ENCODE assay signal across 9 mouse cellular contexts in the genomic region with DNA sequence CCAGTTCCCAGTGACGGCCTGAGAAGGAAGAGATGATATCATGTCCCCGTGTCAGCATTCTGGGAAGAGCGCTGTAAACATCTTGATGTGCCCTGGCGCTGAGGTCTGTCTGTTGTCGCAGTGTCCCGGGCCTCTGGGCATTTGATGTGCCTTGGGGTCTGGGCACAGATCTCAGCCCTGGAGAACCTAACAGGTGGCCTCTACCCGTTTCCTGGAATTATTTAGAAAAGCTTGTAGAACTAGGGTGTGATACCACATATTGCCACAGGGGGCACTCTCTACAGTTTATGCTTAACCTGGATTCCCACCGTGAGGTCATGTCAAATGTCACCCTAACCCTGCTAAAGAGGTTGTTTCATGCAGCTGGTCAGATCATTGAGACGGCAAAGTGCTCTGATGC. TPM values are rescaled to one million over a fixed set of nuclear protein-coding genes. Genes with fewer than 3 reads are reported as not detected.
DNase-seq lines count a peak whose midpoint lies in the region; ATAC-seq and TF ChIP-seq lines count a peak whose summit lies in the region.
"Had no signal": no experiment of that assay in that cellular context is flagged by ENCODE, and none has a peak within 500 bp of the region (broad histone marks: within the 10 kb centered on the region; RNA-seq: fewer than 3 reads in every experiment).

No protein-coding gene starts in this region.

- peaks cover 3% of the 10 kb centered on the region; the same call in 1 of the 2 replicates for H3K4me1 ChIP-seq in hindbrain, postnatal 0 days (ENCODE audit: insufficient read depth, low read length)
- peaks cover 23% of the 10 kb centered on the region for H3K4me1 ChIP-seq in intestine, embryonic 15.5 days (replicated peaks)

- peak; percentile 77 for TF ChIP-seq CTCF in hindbrain, postnatal 0 days (IDR thresholded peaks at IDR 0.05; ENCODE audit: low read depth)

- no peaks in the 10 kb centered on the region for H3K27me3 ChIP-seq in hindbrain, postnatal 0 days (ENCODE audit: insufficient read depth, low read length)
- no peaks in the 10 kb centered on the region for H3K27me3 ChIP-seq in intestine, embryonic 15.5 days (replicated peaks)

- no peak overlapping the region for H3K27ac ChIP-seq in hindbrain, postnatal 0 days
- no peak overlapping the region for H3K27ac ChIP-seq in intestine, embryonic 15.5 days

- DNase-seq in cerebellum, postnatal 14 days: peak; percentile 24 to 74
- no peak for DNase-seq in cerebellum, adult 11-12 months
- peak; percentile 15 for DNase-seq in ovary, postnatal 14 days (ENCODE audit: low spot score)
- DNase-seq in ovary, postnatal 36 days (ENCODE audit: low spot score): no peak
- peak; percentile 54 for DNase-seq in hindbrain, postnatal 0 days (ENCODE audit: low spot score)
- DNase-seq in left cerebral cortex, postnatal 14 days (ENCODE audit: low spot score in 2 of 2): no peak

- no peak overlapping the region for H3K4me3 ChIP-seq in hindbrain, postnatal 0 days (ENCODE audit: low read length)
- H3K4me3 ChIP-seq in intestine, embryonic 15.5 days (replicated peaks): no peak overlapping the region

- no peak overlapping the region for H3K9ac ChIP-seq in hindbrain, postnatal 0 days (replicated peaks; ENCODE audit: low read length)
- no peak overlapping the region for H3K9ac ChIP-seq in intestine, embryonic 15.5 days

- no peak overlapping the region for H3K4me2 ChIP-seq in hindbrain, postnatal 0 days (ENCODE audit: low read depth, low read length)
- H3K4me2 ChIP-seq in intestine, embryonic 15.5 days (replicated peaks): no peak overlapping the region

- H3K36me3 ChIP-seq in hindbrain, postnatal 0 days (ENCODE audit: insufficient read depth, low read length): no peaks in the 10 kb centered on the region
- no peaks in the 10 kb centered on the region for H3K36me3 ChIP-seq in intestine, embryonic 15.5 days

- intact Hi-C loops in left cerebral cortex, postnatal 14 days (cut with DNase I): no loop called here

- no peak for ATAC-seq in hindbrain, postnatal 0 days
- peak; percentile 57; the same call in 1 of the 2 replicates for ATAC-seq in neutrophil, adult 5-6 weeks (ENCODE audit: extremely low read depth, insufficient number of reproducible peaks, low FRiP score, poor library complexity, severe bottlenecking)
- ATAC-seq in intestine, embryonic 15.5 days: no peak

- no peaks in the 10 kb centered on the region for H3K9me3 ChIP-seq in hindbrain, postnatal 0 days (ENCODE audit: low read length)
- no peaks in the 10 kb centered on the region for H3K9me3 ChIP-seq in intestine, embryonic 15.5 days

- WGBS in hindbrain, postnatal 0 days: 64% methylated on average over 9 of the region's 9 CpGs
- WGBS in intestine, embryonic 15.5 days: 67% methylated on average over 9 of the region's 9 CpGs

RNA-seq across cellular contexts. Expression of a gene that starts 18.0 kb away (rescaled TPM):
- total RNA-seq in hindbrain, postnatal 0 days (2014; rRNA removed): 0.26 and 0.29 TPM in 2 replicates
- 0.66 and 0.98 TPM in 2 replicates for polyA plus RNA-seq in hindbrain, postnatal 0 days (2015; fragmentation: Nextera tagmentation; extraction: Ambion mirVana)
- not detected in 2 replicates for total RNA-seq in neutrophil, adult 5-6 weeks (2017)
- 1 to 10 TPM; 1.8 to 1.9 TPM for total RNA-seq in left cerebral cortex, postnatal 14 days (2021)
- 4.4 and 5.8 TPM in 2 replicates for polyA plus RNA-seq in intestine, embryonic 15.5 days (2015; fragmentation: Nextera tagmentation; extraction: Ambion mirVana)
- total RNA-seq: heart, postnatal 10 days had no signal

RNA-seq across cellular contexts. Expression of a gene that starts 51.6 kb away (rescaled TPM):
- total RNA-seq in hindbrain, postnatal 0 days (2014; rRNA removed): 20.6 and 24.1 TPM in 2 replicates
- 10.6 and 12.0 TPM in 2 replicates for polyA plus RNA-seq in hindbrain, postnatal 0 days (2015; fragmentation: Nextera tagmentation; extraction: Ambion mirVana)
- total RNA-seq in neutrophil, adult 5-6 weeks (2017): not detected in 2 replicates
- total RNA-seq in left cerebral cortex, postnatal 14 days (2021): 1 to 10 TPM; 8.8 to 9.3 TPM
- polyA plus RNA-seq in intestine, embryonic 15.5 days (2015; fragmentation: Nextera tagmentation; extraction: Ambion mirVana): 4.5 and 4.6 TPM in 2 replicates

Comparison
In these comparisons a context has a peak if more than half of its experiments do, and no peak if none do; other contexts are left out.
1. DNase-seq: peak in cerebellum, postnatal 14 days (2 of 2), ovary, postnatal 14 days (single experiment) and hindbrain, postnatal 0 days (single experiment); none in cerebellum, adult 11-12 months (single experiment), ovary, postnatal 36 days (single experiment) and left cerebral cortex, postnatal 14 days (0 of 2).